Mouse (Mus musculus) CH12.LX (cell line): Measurements from ENCODE around the gene Limk2. TPM values are rescaled to one million over a fixed set of nuclear protein-coding genes. Genes with fewer than 3 reads are reported as not detected.

Experiments used
- DNase-seq: peaks from one replicate; pipeline ENCODE4 v3.0.0-alpha.2; 2013; ENCODE audit errors: extremely low read depth
- H3K27ac ChIP-seq: 2 replicates; pipeline ENCODE4 v1.5.1; 2012; ENCODE audit warnings: low read depth, mild to moderate bottlenecking, control low read depth, moderate library complexity; ENCODE audit not compliant: insufficient read depth
- H3K27me3 ChIP-seq: replicated peaks from 2 replicates; pipeline ENCODE3; 2012; ENCODE audit warnings: inconsistent platforms
- H3K36me3 ChIP-seq, 2 experiments: replicated peaks in 1 of 2; 2 replicates each; pipeline versions ENCODE3 to v1.6.1; 2012; ENCODE audit warnings: inconsistent platforms in 1 of 2, low read length in 1 of 2, mild to moderate bottlenecking in 1 of 2, mixed read lengths in 1 of 2, moderate library complexity in 1 of 2; ENCODE audit not compliant: control insufficient read depth in 1 of 2, insufficient read depth in 1 of 2
- H3K4me1 ChIP-seq, 2 experiments: 2 replicates each; pipeline ENCODE4 v1.6.1; 2012; ENCODE audit warnings: inconsistent platforms in 1 of 2, moderate library complexity in 1 of 2; ENCODE audit not compliant: insufficient read depth in 2 of 2, control insufficient read depth in 1 of 2
- H3K4me2 ChIP-seq: 2 replicates; pipeline ENCODE4 v1.6.1; 2012; ENCODE audit warnings: low read depth, mild to moderate bottlenecking, control low read depth; ENCODE audit not compliant: poor library complexity, insufficient read depth, severe bottlenecking
- H3K4me3 ChIP-seq, 3 experiments: fragments of 150-350 bp in 1 of 3; sonication (generic) in 1 of 3; replicated peaks in 1 of 3; 2 replicates each; pipeline versions ENCODE3 to v1.5.1; 2011 to 2012; ENCODE audit warnings: low read depth in 2 of 3, low read length in 2 of 3, mild to moderate bottlenecking in 2 of 3, moderate library complexity in 2 of 3, control low read depth in 1 of 3, improper control_type of control experiment in 1 of 3, inconsistent platforms in 1 of 3, mixed read lengths in 1 of 3; ENCODE audit not compliant: poor library complexity in 1 of 3
- H3K79me2 ChIP-seq: replicated peaks from 2 replicates; pipeline ENCODE4 v1.6.1; 2012; ENCODE audit warnings: mild to moderate bottlenecking, moderate library complexity; ENCODE audit not compliant: control insufficient read depth, poor library complexity, insufficient read depth, severe bottlenecking; ENCODE audit errors: extremely low read depth
- H3K9ac ChIP-seq: 2 replicates; pipeline ENCODE4 v1.6.1; 2012; ENCODE audit warnings: low read depth, mild to moderate bottlenecking, control low read depth, moderate library complexity; ENCODE audit not compliant: insufficient read depth
- H3K9me3 ChIP-seq: replicated peaks from 2 replicates; pipeline ENCODE3; 2012; ENCODE audit warnings: low read length, inconsistent platforms, mixed read lengths
- BHLHE40 ChIP-seq: IDR thresholded peaks from 2 replicates; pipeline ENCODE4 v1.6.1; 2011; ENCODE audit warnings: mild to moderate bottlenecking, low read depth, low read length, improper control_type of control experiment
- CHD2 ChIP-seq: IDR thresholded peaks from 2 replicates; pipeline ENCODE4 v1.6.1; 2011; ENCODE audit warnings: low read length, improper control_type of control experiment
- CTCF ChIP-seq, 2 experiments: IDR thresholded peaks in 1 of 2; conservative IDR thresholded peaks in 1 of 2; 2 replicates each; pipeline ENCODE4 v1.5.1; 2011 to 2012; ENCODE audit warnings: low read depth in 2 of 2, low read length in 2 of 2, improper control_type of control experiment in 1 of 2, inconsistent platforms in 1 of 2, mild to moderate bottlenecking in 1 of 2, moderate library complexity in 1 of 2
- E2F4 ChIP-seq: IDR thresholded peaks from 2 replicates; pipeline ENCODE4 v1.6.1; 2011; ENCODE audit warnings: low read depth, low read length, improper control_type of control experiment; ENCODE audit not compliant: insufficient replicate concordance
- ELF1 ChIP-seq: IDR thresholded peaks from 2 replicates; pipeline ENCODE4 v1.6.1; 2014; ENCODE audit warnings: low read depth, mild to moderate bottlenecking, inconsistent platforms, low read length, improper control_type of control experiment
- GABPA ChIP-seq: IDR thresholded peaks from 2 replicates; pipeline ENCODE4 v1.6.1; 2012; ENCODE audit warnings: low read depth, low read length, improper control_type of control experiment, inconsistent platforms; ENCODE audit not compliant: insufficient replicate concordance
- HCFC1 ChIP-seq: IDR thresholded peaks from 2 replicates; pipeline ENCODE4 v1.6.1; 2012; ENCODE audit warnings: low read depth, mild to moderate bottlenecking, inconsistent platforms, low read length, improper control_type of control experiment
- IRF4 ChIP-seq: IDR thresholded peaks from 2 replicates; pipeline ENCODE4 v1.6.1; 2014; ENCODE audit warnings: low read depth, mild to moderate bottlenecking, inconsistent platforms, low read length, improper control_type of control experiment
- KAT2A ChIP-seq: IDR thresholded peaks from 2 replicates; pipeline ENCODE4 v1.6.1; 2012; ENCODE audit warnings: low read length, improper control_type of control experiment, inconsistent platforms; ENCODE audit not compliant: insufficient replicate concordance
- MAX ChIP-seq: IDR thresholded peaks from 2 replicates; pipeline ENCODE4 v1.6.1; 2011; ENCODE audit warnings: low read length, improper control_type of control experiment
- MEF2A ChIP-seq: IDR thresholded peaks from 2 replicates; pipeline ENCODE4 v1.6.1; 2014; ENCODE audit warnings: low read depth, mild to moderate bottlenecking, inconsistent platforms, low read length, improper control_type of control experiment, borderline replicate concordance
- MXI1 ChIP-seq: IDR thresholded peaks from 2 replicates; pipeline ENCODE4 v1.6.1; 2011; ENCODE audit warnings: mild to moderate bottlenecking, low read depth, low read length, improper control_type of control experiment
- NELFE ChIP-seq: IDR thresholded peaks from 2 replicates; pipeline ENCODE4 v1.6.1; 2011; ENCODE audit warnings: low read depth, low read length, improper control_type of control experiment
- POLR2A ChIP-seq: IDR thresholded peaks from 2 replicates; pipeline ENCODE4 v1.6.1; 2011; ENCODE audit warnings: low read depth, mild to moderate bottlenecking, improper control_type of control experiment, low read length
- POLR2AphosphoS2 ChIP-seq: IDR thresholded peaks from 2 replicates; pipeline ENCODE4 v1.6.1; 2011; ENCODE audit warnings: low read depth, low read length, improper control_type of control experiment
- RAD21 ChIP-seq: IDR thresholded peaks from 2 replicates; pipeline ENCODE4 v1.6.1; 2011; ENCODE audit warnings: low read depth, mild to moderate bottlenecking, low read length, improper control_type of control experiment, moderate library complexity
- RCOR1 ChIP-seq: conservative IDR thresholded peaks from 2 replicates; pipeline ENCODE4 v1.6.1; 2012; ENCODE audit warnings: low read depth, mild to moderate bottlenecking, inconsistent platforms, low read length, improper control_type of control experiment
- SIN3A ChIP-seq: IDR thresholded peaks from 2 replicates; pipeline ENCODE4 v1.6.1; 2012; ENCODE audit warnings: low read length, improper control_type of control experiment, inconsistent platforms
- SMC3 ChIP-seq: IDR thresholded peaks from 2 replicates; pipeline ENCODE4 v1.6.1; 2011; ENCODE audit warnings: low read depth, low read length, improper control_type of control experiment
- TBP ChIP-seq: conservative IDR thresholded peaks from 2 replicates; pipeline ENCODE4 v1.6.1; 2011; ENCODE audit warnings: low read depth, low read length, improper control_type of control experiment
- TCF12 ChIP-seq: IDR thresholded peaks from 2 replicates; pipeline ENCODE4 v1.6.1; 2014; ENCODE audit warnings: low read depth, mild to moderate bottlenecking, inconsistent platforms, low read length, improper control_type of control experiment
- UBTF ChIP-seq: IDR thresholded peaks from 2 replicates; pipeline ENCODE4 v1.6.1; 2012; ENCODE audit warnings: low read depth, mild to moderate bottlenecking, inconsistent platforms, low read length, improper control_type of control experiment, moderate library complexity
- ZKSCAN1 ChIP-seq: IDR thresholded peaks from 2 replicates; pipeline ENCODE4 v1.6.1; 2012; ENCODE audit warnings: low read depth, inconsistent platforms, low read length, improper control_type of control experiment, borderline replicate concordance
- ZMIZ1 ChIP-seq: IDR thresholded peaks from 2 replicates; pipeline ENCODE4 v1.6.1; 2012; ENCODE audit warnings: low read depth, mild to moderate bottlenecking, inconsistent platforms, low read length, improper control_type of control experiment
- ZNF384 ChIP-seq: IDR thresholded peaks from 2 replicates; pipeline ENCODE4 v1.6.1; 2012; ENCODE audit warnings: low read depth, low read length, improper control_type of control experiment, inconsistent platforms
- dilution Hi-C: fragments of 300-500 bp; cut with MboI; formaldehyde crosslinking; loops from 2 replicates; pipeline ENCODE4 v1.14.3; 2020; ENCODE audit warnings: low sequenced_read_pairs; ENCODE audit not compliant: extremely low pct_unique_long_range_greater_than_20kb, extremely low pct_ligation_motif_present
- in situ Hi-C: fragments of 300-500 bp; cut with MboI; formaldehyde crosslinking; loops from 3 replicates; pipeline ENCODE4 v1.14.3; 2019; ENCODE audit warnings: low sequenced_read_pairs, low pct_ligation_motif_present, low pct_unique_long_range_greater_than_20kb, mixed read lengths
- polyA plus RNA-seq: library from polyadenylated mRNA; unstranded; fragments of >175 nt; gene quantifications from 2 replicates; pipeline ENCODE4 v1.2.1, GENCODE M21; 2012; ENCODE audit warnings: low read depth; ENCODE audit not compliant: insufficient read length
- total RNA-seq, 2 experiments: library from RNA; depleted of rRNA; stranded (reverse); fragments of 300-350 nt in 1 of 2; fragments of >200 nt in 1 of 2; gene quantifications; 2 replicates each; pipeline ENCODE4 v1.2.3; 2012 to 2014

The Limk2 gene
- total RNA-seq (2012; rRNA removed) (49.7 and 64.0 TPM in 2 replicates), total RNA-seq (2014; rRNA removed) (41.5 and 41.8 TPM in 2 replicates), polyA plus RNA-seq (45.2 and 46.1 TPM in 2 replicates)

GRCm38 (mm10) chr11:3408997-3409732 lies at the start of gene Limk2:
Gene Limk2, minus strand, starts transcription at chr11:3409189.
- Histone ChIP-seq H3K9ac (peak within 1 kb of the TSS; percentile 94), H3K36me3 (peaks cover 0 to 26% of the 10 kb centered on the region in 2 experiments), H3K27ac (no peak within 1 kb of the TSS), H3K27me3 (no peaks in the 10 kb centered on the region), H3K9me3 (peaks cover 2% of the 10 kb centered on the region), H3K4me3 (peak within 1 kb of the TSS; percentile 61 to 86 (median 75)), H3K4me2 (peak within 1 kb of the TSS; percentile 82), H3K79me2 (peaks cover 37% of the 10 kb centered on the region), H3K4me1 (peaks cover 0 to 36% of the 10 kb centered on the region in 2 experiments; a peak in 2 of 4 replicates)
- dilution Hi-C loops: no loop called here
- peak; percentile 98 for DNase-seq
- in situ Hi-C loops: no loop called here
- TF ChIP-seq MEF2A: no peak
- TF ChIP-seq TCF12: peak; percentile 86
- peak; percentile 57; the same call in 1 of the 2 replicates for TF ChIP-seq SIN3A
- no peak for TF ChIP-seq ZNF384
- TF ChIP-seq RCOR1: 0 out of 2 replicates have a peak, but pooled peaks have one; percentile 7
- TF ChIP-seq MAX: peak; percentile 52; the same call in 1 of the 2 replicates
- no peak for TF ChIP-seq ZKSCAN1
- no peak for TF ChIP-seq GABPA
- TF ChIP-seq POLR2AphosphoS2: no peak
- peak; percentile 94 for TF ChIP-seq ELF1
- TF ChIP-seq MXI1: no peak; the same call in 1 of the 2 replicates
- peak; percentile 55; the same call in 1 of the 2 replicates for TF ChIP-seq TBP
- peak; percentile 34; the same call in 1 of the 2 replicates for TF ChIP-seq IRF4
- TF ChIP-seq CHD2: no peak
- TF ChIP-seq SMC3: peak; percentile 55
- peak; percentile 85 for TF ChIP-seq NELFE
- 0 out of 2 replicates have a peak, but pooled peaks have one; percentile 3 for TF ChIP-seq KAT2A
- no peak for TF ChIP-seq E2F4
- TF ChIP-seq UBTF: 0 out of 2 replicates have a peak, but pooled peaks have one; percentile 62
- peak; percentile 28 to 90; a peak in 3 of 4 replicates for TF ChIP-seq CTCF (conservative IDR thresholded peaks at IDR 0.05 in 1 of 2, IDR thresholded peaks at IDR 0.05 in 1 of 2; ENCODE audit: low read depth in 2 of 2, low read length in 2 of 2)
- peak; percentile 94 for TF ChIP-seq ZMIZ1
- peak; percentile 93 for TF ChIP-seq POLR2A
- peak; percentile 86 for TF ChIP-seq HCFC1
- TF ChIP-seq BHLHE40: peak; percentile 71
- peak; percentile 73 for TF ChIP-seq RAD21
